Mouse (Mus musculus): ENCODE data around the gene Cactin. TPM values are rescaled to one million over a fixed set of nuclear protein-coding genes. Genes with fewer than 3 reads are reported as not detected.

Cactin gene
- polyA plus RNA-seq, 1 experiment: 36.6 TPM

DNA sequence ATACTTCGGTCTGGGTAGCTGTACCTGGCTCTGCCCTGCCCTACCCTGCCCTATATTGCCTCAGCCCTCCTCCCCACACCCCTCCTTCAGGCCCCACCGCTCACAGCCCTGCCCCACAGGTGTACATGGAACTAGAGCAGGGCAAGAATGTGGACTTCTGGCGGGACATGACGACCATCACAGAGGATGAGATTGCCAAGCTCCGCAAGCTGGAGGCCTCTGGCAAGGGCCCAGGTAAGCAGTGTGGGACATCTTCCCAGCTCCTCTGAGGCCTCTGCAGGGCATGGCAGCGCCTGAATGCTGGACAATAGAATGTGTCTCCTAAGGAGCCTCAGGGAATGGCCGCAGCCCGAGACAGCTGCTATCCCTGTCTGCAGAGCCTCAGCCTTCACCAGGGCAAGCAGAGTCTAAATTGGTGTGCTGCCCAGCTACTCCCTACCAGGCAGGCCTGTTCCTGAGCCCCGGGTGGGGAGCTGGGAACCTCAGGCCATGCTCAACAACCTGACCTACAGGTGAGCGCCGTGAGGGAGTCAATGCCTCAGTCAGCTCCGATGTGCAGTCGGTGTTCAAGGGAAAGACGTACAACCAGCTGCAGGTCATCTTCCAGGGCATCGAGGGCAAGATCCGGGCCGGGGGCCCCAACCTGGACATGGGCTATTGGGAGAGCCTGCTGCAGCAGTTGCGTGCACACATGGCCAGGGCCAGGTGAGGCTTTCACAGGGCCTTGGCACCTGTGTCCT, 3.1 kb downstream of the Cactin start:
- 94% methylated on average over 18 of the region's 18 CpGs for WGBS
- peaks cover 2% of the 10 kb centered on the region; the same call in 1 of the 2 replicates for H3K4me1 ChIP-seq (ENCODE audit: control insufficient read depth, insufficient read depth, low read length)
- no peak for TF ChIP-seq CTCF (IDR thresholded peaks at IDR 0.05; ENCODE audit: control insufficient read depth, insufficient read depth, low read length)
- TF ChIP-seq POLR2A (IDR thresholded peaks at IDR 0.05; ENCODE audit: borderline replicate concordance, control insufficient read depth, low read depth, low read length): no peak
- no peak overlapping the region for H3K27ac ChIP-seq (ENCODE audit: control insufficient read depth, insufficient read depth, low read depth, low read length, poor library complexity)
- H3K4me3 ChIP-seq (replicated peaks; ENCODE audit: control insufficient read depth, low read depth, low read length): no peak overlapping the region

DNA sequence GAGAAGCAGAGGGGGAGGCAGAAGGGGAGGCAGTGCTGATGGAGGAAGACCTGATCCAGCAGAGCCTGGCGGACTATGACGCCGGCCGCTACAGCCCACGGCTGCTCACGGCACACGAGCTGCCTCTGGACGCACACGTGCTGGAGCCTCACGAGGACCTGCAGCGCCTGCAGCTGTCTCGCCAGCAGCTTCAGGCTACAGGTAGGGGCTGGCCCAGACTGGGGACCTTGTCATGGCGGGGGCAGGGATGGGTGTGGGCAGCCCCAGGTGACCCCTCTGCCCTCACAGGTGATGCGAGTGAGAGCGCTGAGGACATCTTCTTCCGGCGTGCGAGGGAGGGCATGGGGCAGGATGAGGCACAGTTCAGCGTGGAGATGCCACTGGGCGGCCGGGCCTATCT, 4.3 kb downstream of the Cactin start:
- 96% methylated on average over 21 of the region's 21 CpGs for WGBS
- Histone ChIP-seq H3K4me3 (replicated peaks; ENCODE audit: control insufficient read depth, low read depth, low read length) (no peak overlapping the region), H3K4me1 (ENCODE audit: control insufficient read depth, insufficient read depth, low read length) (peaks cover 7% of the 10 kb centered on the region; the same call in 1 of the 2 replicates), H3K27ac (ENCODE audit: control insufficient read depth, insufficient read depth, low read depth, low read length, poor library complexity) (no peak overlapping the region)
- no peak for TF ChIP-seq CTCF (IDR thresholded peaks at IDR 0.05; ENCODE audit: control insufficient read depth, insufficient read depth, low read length)
- no peak for TF ChIP-seq POLR2A (IDR thresholded peaks at IDR 0.05; ENCODE audit: borderline replicate concordance, control insufficient read depth, low read depth, low read length)

DNA sequence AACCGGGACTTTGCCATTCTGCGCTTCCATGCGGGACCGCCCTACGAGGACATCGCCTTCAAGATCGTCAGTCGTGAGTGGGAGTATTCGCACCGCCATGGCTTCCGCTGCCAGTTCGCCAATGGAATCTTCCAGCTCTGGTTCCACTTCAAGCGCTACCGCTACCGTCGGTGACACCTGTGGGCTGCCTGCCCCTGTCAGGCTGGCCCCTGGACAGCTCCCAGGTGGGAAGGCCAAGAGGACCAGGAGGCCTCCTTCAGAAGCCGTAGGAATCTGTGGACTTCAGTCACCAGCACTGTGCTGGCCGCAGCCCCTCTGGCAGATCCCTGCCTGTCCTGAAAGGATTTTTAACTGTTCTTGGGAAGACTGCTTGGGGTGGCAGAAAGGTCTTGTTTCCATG, 4.9 kb downstream of the Cactin start:
- 95% methylated on average over 18 of the region's 18 CpGs for WGBS
- TF ChIP-seq POLR2A (IDR thresholded peaks at IDR 0.05; ENCODE audit: borderline replicate concordance, control insufficient read depth, low read depth, low read length) (no peak), CTCF (IDR thresholded peaks at IDR 0.05; ENCODE audit: control insufficient read depth, insufficient read depth, low read length) (no peak)
- Histone ChIP-seq H3K4me3 (replicated peaks; ENCODE audit: control insufficient read depth, low read depth, low read length) (no peak overlapping the region), H3K27ac (ENCODE audit: control insufficient read depth, insufficient read depth, low read depth, low read length, poor library complexity) (no peak overlapping the region), H3K4me1 (ENCODE audit: control insufficient read depth, insufficient read depth, low read length) (peaks cover 7% of the 10 kb centered on the region; the same call in 1 of the 2 replicates)

DNA sequence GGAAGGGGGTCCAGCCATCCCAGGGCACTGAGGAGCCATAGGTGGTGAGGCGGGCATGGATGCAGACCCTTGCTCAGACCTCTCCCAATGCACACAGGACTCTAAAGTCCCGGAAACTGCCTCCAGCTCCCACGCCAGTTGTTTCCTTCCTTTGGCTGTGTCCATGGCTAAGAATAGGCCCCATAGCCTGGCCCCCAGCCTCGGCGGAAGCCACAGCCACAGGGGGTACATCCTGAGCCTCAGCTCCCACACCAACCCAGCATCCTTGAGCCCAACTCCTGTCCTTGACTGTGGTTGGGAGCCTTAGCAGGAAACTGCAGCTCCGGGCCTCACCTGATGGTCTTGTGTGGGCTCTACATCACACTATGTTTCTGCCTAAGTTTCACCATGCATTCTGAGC, 6.0 kb downstream of the Cactin start:
- H3K27ac ChIP-seq (ENCODE audit: control insufficient read depth, insufficient read depth, low read depth, low read length, poor library complexity): no peak overlapping the region
- TF ChIP-seq POLR2A (IDR thresholded peaks at IDR 0.05; ENCODE audit: borderline replicate concordance, control insufficient read depth, low read depth, low read length) (no peak), CTCF (IDR thresholded peaks at IDR 0.05; ENCODE audit: control insufficient read depth, insufficient read depth, low read length) (no peak)
- no peak overlapping the region for H3K4me3 ChIP-seq (replicated peaks; ENCODE audit: control insufficient read depth, low read depth, low read length)
- 19% methylated on average over 6 of the region's 6 CpGs for WGBS
- H3K4me1 ChIP-seq (ENCODE audit: control insufficient read depth, insufficient read depth, low read length): peaks cover 6% of the 10 kb centered on the region; the same call in 1 of the 2 replicates

DNA sequence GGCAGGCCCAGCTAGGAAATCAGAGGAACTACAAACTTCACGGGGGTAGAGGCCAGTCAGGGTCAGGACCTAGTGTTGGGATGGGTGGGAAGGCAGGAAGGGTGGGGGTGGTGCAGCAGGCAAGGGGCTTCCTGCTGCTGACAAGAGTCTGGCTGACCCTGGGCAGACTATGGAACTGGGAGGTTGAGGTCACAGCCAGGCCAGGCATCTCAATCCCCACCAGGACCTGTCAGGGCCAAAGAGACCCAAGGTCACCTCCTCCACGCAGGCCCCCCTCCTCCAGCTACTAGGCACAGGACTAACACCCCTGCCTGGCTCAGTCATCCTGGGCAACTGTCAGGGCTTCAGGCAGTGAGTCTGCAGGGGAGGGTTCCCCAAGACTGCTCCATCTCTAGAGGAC, 7.1 kb downstream of the Cactin start:
- no peak overlapping the region for H3K4me3 ChIP-seq (replicated peaks; ENCODE audit: control insufficient read depth, low read depth, low read length)
- TF ChIP-seq CTCF (IDR thresholded peaks at IDR 0.05; ENCODE audit: control insufficient read depth, insufficient read depth, low read length): no peak
- TF ChIP-seq POLR2A (IDR thresholded peaks at IDR 0.05; ENCODE audit: borderline replicate concordance, control insufficient read depth, low read depth, low read length): no peak
- WGBS: 46% methylated on average over 2 of the region's 2 CpGs

DNA sequence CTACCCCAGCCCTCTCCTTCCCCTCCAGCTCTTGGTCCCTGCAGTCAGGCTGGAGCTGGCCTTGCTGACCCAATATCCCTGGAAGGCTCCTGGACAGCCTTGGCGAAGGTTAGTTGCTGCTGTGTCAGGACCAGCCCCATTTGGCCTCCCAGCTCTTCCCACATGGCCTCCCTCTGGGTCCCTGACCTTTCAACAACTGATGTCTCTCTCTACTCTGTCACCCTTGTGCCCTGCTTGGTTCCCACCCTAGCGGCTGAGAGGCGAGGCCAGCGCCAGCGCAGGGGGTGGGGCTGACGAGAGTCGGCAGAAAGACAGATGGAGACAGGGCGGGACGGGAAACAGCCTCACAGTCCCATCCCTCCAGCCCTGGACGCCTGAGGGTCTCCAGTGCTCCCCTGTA, 7.5 kb downstream of the Cactin start, which contains the start of gene Tbxa2r:
Gene Tbxa2r (plus strand): TSS at position 346 of the 400 bp plus-strand sequence.
- TF ChIP-seq CTCF (IDR thresholded peaks at IDR 0.05; ENCODE audit: control insufficient read depth, insufficient read depth, low read length): no peak
- TF ChIP-seq POLR2A (IDR thresholded peaks at IDR 0.05; ENCODE audit: borderline replicate concordance, control insufficient read depth, low read depth, low read length): peak; percentile 36; the same call in 1 of the 2 replicates
- Histone ChIP-seq H3K27ac (ENCODE audit: control insufficient read depth, insufficient read depth, low read depth, low read length, poor library complexity) (peak within 1 kb of the TSS; percentile 69), H3K4me1 (ENCODE audit: control insufficient read depth, insufficient read depth, low read length) (peaks cover 6% of the 10 kb centered on the region; the same call in 1 of the 2 replicates), H3K4me3 (replicated peaks; ENCODE audit: control insufficient read depth, low read depth, low read length) (peak within 1 kb of the TSS; percentile 37)
- WGBS: 14% methylated on average over 10 of the region's 10 CpGs

More for the DNA sequence above, 7.1 kb downstream of the Cactin start:
- peaks cover 6% of the 10 kb centered on the region; the same call in 1 of the 2 replicates for H3K4me1 ChIP-seq (ENCODE audit: control insufficient read depth, insufficient read depth, low read length)
- peak overlapping the region; percentile 69; the same call in 1 of the 2 replicates for H3K27ac ChIP-seq (ENCODE audit: control insufficient read depth, insufficient read depth, low read depth, low read length, poor library complexity)

DNA sequence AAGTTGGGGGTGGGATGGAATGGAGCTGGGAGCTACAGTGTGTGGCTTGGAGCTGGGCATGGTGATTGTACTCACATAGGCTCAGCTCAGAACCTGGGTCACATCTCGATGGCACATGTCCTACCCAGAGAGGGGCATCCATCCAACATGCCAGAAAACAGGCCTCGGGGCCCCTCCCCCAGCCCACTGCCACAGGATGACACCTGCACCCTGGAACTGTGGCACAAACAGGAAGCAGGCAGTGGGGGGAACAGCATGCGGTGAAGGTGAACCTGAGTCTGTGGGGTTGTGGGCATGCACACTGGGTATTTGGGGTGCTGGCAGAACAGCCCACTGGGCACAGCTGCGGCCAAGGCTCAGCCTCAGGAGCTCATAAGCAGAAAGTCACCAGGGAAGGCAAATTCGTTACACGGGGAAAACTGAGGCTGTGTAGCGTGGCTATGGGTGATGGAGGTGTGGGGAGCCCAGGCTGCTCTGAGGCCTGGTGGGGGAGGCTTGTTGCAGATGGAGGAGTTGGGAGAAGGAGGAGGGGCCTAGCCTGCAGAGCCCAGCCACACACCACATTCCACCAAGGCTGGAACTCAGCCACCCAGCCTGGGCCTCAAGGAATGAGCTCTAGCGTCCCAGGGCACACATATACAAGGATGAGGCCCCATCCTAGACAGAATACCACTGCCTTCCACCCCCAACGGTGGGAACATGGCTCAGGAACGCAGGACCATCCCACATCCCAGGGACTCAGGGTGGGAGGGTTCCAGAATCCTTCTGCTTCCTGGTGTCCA, 8.5 kb downstream of the Cactin start:
- H3K27ac ChIP-seq (ENCODE audit: control insufficient read depth, insufficient read depth, low read depth, low read length, poor library complexity): peak overlapping the region; percentile 69
- 0 out of 2 replicates have a peak, but pooled peaks have one; percentile 19 for TF ChIP-seq POLR2A (IDR thresholded peaks at IDR 0.05; ENCODE audit: borderline replicate concordance, control insufficient read depth, low read depth, low read length)
- TF ChIP-seq CTCF (IDR thresholded peaks at IDR 0.05; ENCODE audit: control insufficient read depth, insufficient read depth, low read length): no peak
- 23% methylated on average over 10 of the region's 10 CpGs for WGBS
- H3K4me3 ChIP-seq (replicated peaks; ENCODE audit: control insufficient read depth, low read depth, low read length): peak overlapping the region; percentile 37
- peaks cover 6% of the 10 kb centered on the region; the same call in 1 of the 2 replicates for H3K4me1 ChIP-seq (ENCODE audit: control insufficient read depth, insufficient read depth, low read length)

DNA sequence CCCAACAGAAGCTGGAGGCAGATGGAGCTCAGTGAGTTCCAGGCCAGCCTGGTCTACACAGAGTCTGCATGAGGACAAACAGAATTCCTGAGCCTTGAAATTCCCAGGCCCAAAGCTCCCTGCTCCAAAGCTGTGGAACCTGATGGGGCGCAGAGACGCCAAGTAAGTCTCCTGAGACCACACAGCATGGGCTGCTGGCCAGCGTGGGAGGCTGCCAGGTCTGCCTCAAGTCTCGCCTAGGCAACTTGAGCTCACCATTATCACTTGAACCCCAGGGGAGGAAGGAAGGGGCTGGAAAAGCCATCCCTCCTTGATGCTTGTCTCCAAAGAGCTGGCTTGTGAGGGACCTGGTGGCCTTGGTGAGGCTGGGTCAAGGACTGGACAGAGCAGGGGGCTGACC, 9.1 kb downstream of the Cactin start:
- Histone ChIP-seq H3K27ac (ENCODE audit: control insufficient read depth, insufficient read depth, low read depth, low read length, poor library complexity) (peak overlapping the region; percentile 69), H3K4me3 (replicated peaks; ENCODE audit: control insufficient read depth, low read depth, low read length) (no peak overlapping the region), H3K4me1 (ENCODE audit: control insufficient read depth, insufficient read depth, low read length) (peaks cover 6% of the 10 kb centered on the region; the same call in 1 of the 2 replicates)
- WGBS: 53% methylated on average over 4 of the region's 4 CpGs
- no peak for TF ChIP-seq POLR2A (IDR thresholded peaks at IDR 0.05; ENCODE audit: borderline replicate concordance, control insufficient read depth, low read depth, low read length)
- TF ChIP-seq CTCF (IDR thresholded peaks at IDR 0.05; ENCODE audit: control insufficient read depth, insufficient read depth, low read length): no peak

Measured in bone marrow, adult 2 months (tissue).